Mouse (Mus musculus): ENCODE results near the gene Use1. TPM values are rescaled to one million over a fixed set of nuclear protein-coding genes. Genes with fewer than 3 reads are reported as not detected.

Use1 gene
- polyA plus RNA-seq, 1 experiment from 2014 or later = 95.8 TPM

- Histone ChIP-seq H3K27ac (no peak overlapping the region), H3K36me3 (ENCODE audit: poor library complexity, severe bottlenecking) (peaks cover 9% of the 10 kb centered on the region; the same call in 1 of the 2 replicates), H3K9ac (peak overlapping the region; percentile 81), H3K27me3 (peaks cover 20% of the 10 kb centered on the region), H3K4me2 (peak overlapping the region; percentile 96), H3K9me3 (replicated peaks) (no peaks in the 10 kb centered on the region), H3K4me1 (peaks cover 59% of the 10 kb centered on the region), H3K4me3 (peak overlapping the region; percentile 68)
- ATAC-seq = no peak
- WGBS = 1% methylated on average over 71 of the region's 72 CpGs
These were observed 13.8 kb downstream of the Use1 start for GRCm38 (mm10) chr8:71380178-71381171.

GRCm38 (mm10) chr8:71381421-71381970, 14.8 kb downstream of the Use1 start, which contains the start of gene Nr2f6:
Nr2f6 (minus strand) TSS chr8:71381960.
- H3K27ac ChIP-seq = peak within 1 kb of the TSS; percentile 81
- peak; percentile 6; the same call in 1 of the 2 replicates for ATAC-seq
- peaks cover 9% of the 10 kb centered on the region; the same call in 1 of the 2 replicates for H3K36me3 ChIP-seq (ENCODE audit: poor library complexity, severe bottlenecking)
- under 1% methylated on average over 60 of the region's 89 CpGs for WGBS
- H3K4me2 ChIP-seq = peak within 1 kb of the TSS; percentile 96
- no peaks in the 10 kb centered on the region for H3K9me3 ChIP-seq (replicated peaks)
- H3K9ac ChIP-seq = peak within 1 kb of the TSS; percentile 81
- peak within 1 kb of the TSS; percentile 68 for H3K4me3 ChIP-seq
- H3K27me3 ChIP-seq = peaks cover 20% of the 10 kb centered on the region
- peaks cover 49% of the 10 kb centered on the region for H3K4me1 ChIP-seq

- 3% methylated on average over 35 of the region's 80 CpGs for WGBS
- H3K4me1 ChIP-seq = peaks cover 43% of the 10 kb centered on the region
- peak overlapping the region; percentile 81 for H3K9ac ChIP-seq
- peak; percentile 70 for ATAC-seq
- H3K27me3 ChIP-seq = peaks cover 13% of the 10 kb centered on the region
- no peaks in the 10 kb centered on the region for H3K9me3 ChIP-seq (replicated peaks)
- H3K4me2 ChIP-seq = peak overlapping the region; percentile 96
- peak overlapping the region; percentile 81 for H3K27ac ChIP-seq
- peaks cover 9% of the 10 kb centered on the region; the same call in 1 of the 2 replicates for H3K36me3 ChIP-seq (ENCODE audit: poor library complexity, severe bottlenecking)
- H3K4me3 ChIP-seq = peak overlapping the region; percentile 68
These were observed 15.6 kb downstream of the Use1 start for GRCm38 (mm10) chr8:71381971-71382961.

GRCm38 (mm10) chr8:71383396-71383795, 16.7 kb downstream of the Use1 start:
- no peak overlapping the region for H3K27ac ChIP-seq

GRCm38 (mm10) chr8:71383860-71384259, 17.2 kb downstream of the Use1 start:
- WGBS = 52% methylated on average over 3 of the region's 3 CpGs
- no peak overlapping the region for H3K27ac ChIP-seq
- H3K9me3 ChIP-seq (replicated peaks) = no peaks in the 10 kb centered on the region
- no peaks in the 10 kb centered on the region for H3K36me3 ChIP-seq (ENCODE audit: poor library complexity, severe bottlenecking)
- no peak overlapping the region for H3K4me2 ChIP-seq
- H3K27me3 ChIP-seq = peaks cover 11% of the 10 kb centered on the region
- no peak overlapping the region for H3K4me3 ChIP-seq
- no peak overlapping the region for H3K9ac ChIP-seq
- H3K4me1 ChIP-seq = peaks cover 35% of the 10 kb centered on the region
- ATAC-seq = no peak

More at GRCm38 (mm10) chr8:71383396-71383795, 16.7 kb downstream of the Use1 start:
- Histone ChIP-seq H3K36me3 (ENCODE audit: poor library complexity, severe bottlenecking) (peaks cover under 1% of the 10 kb centered on the region; the same call in 1 of the 2 replicates), H3K9ac (no peak overlapping the region), H3K9me3 (replicated peaks) (no peaks in the 10 kb centered on the region), H3K4me2 (no peak overlapping the region), H3K4me3 (no peak overlapping the region), H3K27me3 (peaks cover 11% of the 10 kb centered on the region), H3K4me1 (peaks cover 40% of the 10 kb centered on the region)
- 23% methylated on average over 12 of the region's 12 CpGs for WGBS
- ATAC-seq = no peak

GRCm38 (mm10) chr8:71385212-71385835, 18.7 kb downstream of the Use1 start:
- Histone ChIP-seq H3K9ac (no peak overlapping the region), H3K36me3 (ENCODE audit: poor library complexity, severe bottlenecking) (no peaks in the 10 kb centered on the region), H3K4me3 (no peak overlapping the region), H3K9me3 (replicated peaks) (no peaks in the 10 kb centered on the region), H3K4me2 (no peak overlapping the region), H3K4me1 (peaks cover 21% of the 10 kb centered on the region), H3K27ac (no peak overlapping the region), H3K27me3 (peaks cover 11% of the 10 kb centered on the region)
- WGBS = 66% methylated on average over 12 of the region's 12 CpGs
- no peak for ATAC-seq

- no peaks in the 10 kb centered on the region for H3K4me1 ChIP-seq
- WGBS = 92% methylated on average over 1 of the region's 1 CpGs
- no peaks in the 10 kb centered on the region for H3K27me3 ChIP-seq
- H3K9me3 ChIP-seq (replicated peaks) = no peaks in the 10 kb centered on the region
- ATAC-seq = no peak
- H3K4me3 ChIP-seq = no peak overlapping the region
- H3K9ac ChIP-seq = no peak overlapping the region
- no peak overlapping the region for H3K4me2 ChIP-seq
- H3K36me3 ChIP-seq (ENCODE audit: poor library complexity, severe bottlenecking) = no peaks in the 10 kb centered on the region
- no peak overlapping the region for H3K27ac ChIP-seq
These were observed 21.6 kb downstream of the Use1 start for GRCm38 (mm10) chr8:71388267-71388666.

- Histone ChIP-seq H3K9ac (no peak overlapping the region), H3K27me3 (no peaks in the 10 kb centered on the region), H3K27ac (no peak overlapping the region), H3K4me1 (peaks cover 4% of the 10 kb centered on the region; the same call in 1 of the 2 replicates), H3K9me3 (replicated peaks) (no peaks in the 10 kb centered on the region), H3K4me2 (no peak overlapping the region), H3K4me3 (no peak overlapping the region), H3K36me3 (ENCODE audit: poor library complexity, severe bottlenecking) (no peaks in the 10 kb centered on the region)
- ATAC-seq = no peak
- WGBS = 86% methylated on average over 2 of the region's 2 CpGs
These were observed 25.0 kb downstream of the Use1 start for GRCm38 (mm10) chr8:71391696-71392095.

GRCm38 (mm10) chr8:71392391-71392790, 25.7 kb downstream of the Use1 start:
- no peak overlapping the region for H3K27ac ChIP-seq
- H3K36me3 ChIP-seq (ENCODE audit: poor library complexity, severe bottlenecking) = no peaks in the 10 kb centered on the region
- no peak overlapping the region for H3K9ac ChIP-seq
- H3K9me3 ChIP-seq (replicated peaks) = no peaks in the 10 kb centered on the region
- ATAC-seq = no peak
- WGBS = 75% methylated on average over 5 of the region's 5 CpGs
- no peak overlapping the region for H3K4me3 ChIP-seq
- H3K4me2 ChIP-seq = no peak overlapping the region
- H3K4me1 ChIP-seq = peaks cover 8% of the 10 kb centered on the region
- H3K27me3 ChIP-seq = no peaks in the 10 kb centered on the region

GRCm38 (mm10) chr8:71392871-71393270, 26.2 kb downstream of the Use1 start:
- H3K4me1 ChIP-seq = peaks cover 13% of the 10 kb centered on the region
- no peaks in the 10 kb centered on the region for H3K9me3 ChIP-seq (replicated peaks)
- H3K27ac ChIP-seq = peak overlapping the region; percentile 19; the same call in 1 of the 2 replicates
- no peak overlapping the region for H3K4me3 ChIP-seq
- no peak for ATAC-seq
- H3K9ac ChIP-seq = no peak overlapping the region
- 8% methylated on average over 3 of the region's 3 CpGs for WGBS
- H3K27me3 ChIP-seq = no peaks in the 10 kb centered on the region
- H3K4me2 ChIP-seq = no peak overlapping the region
- H3K36me3 ChIP-seq (ENCODE audit: poor library complexity, severe bottlenecking) = no peaks in the 10 kb centered on the region

GRCm38 (mm10) chr8:71394481-71394880, 27.8 kb downstream of the Use1 start:
- no peak for ATAC-seq
- peaks cover 13% of the 10 kb centered on the region for H3K36me3 ChIP-seq (ENCODE audit: poor library complexity, severe bottlenecking)
- H3K4me3 ChIP-seq = no peak overlapping the region
- no peak overlapping the region for H3K4me2 ChIP-seq
- WGBS = 82% methylated on average over 7 of the region's 7 CpGs
- H3K9ac ChIP-seq = no peak overlapping the region
- H3K4me1 ChIP-seq = peaks cover 13% of the 10 kb centered on the region
- H3K27me3 ChIP-seq = no peaks in the 10 kb centered on the region
- no peaks in the 10 kb centered on the region for H3K9me3 ChIP-seq (replicated peaks)
- H3K27ac ChIP-seq = no peak overlapping the region
